12 mouse cellular contexts compared by ENCODE assay signal in genomic region chr17:47484993-47485392, GRCm38 (mm10). TPM values are rescaled to one million over a fixed set of nuclear protein-coding genes. Genes with fewer than 3 reads are reported as not detected.
DNase-seq lines count a peak whose midpoint lies in the region; ATAC-seq and TF ChIP-seq lines count a peak whose summit lies in the region.
"Had no signal": no experiment of that assay in that cellular context is flagged by ENCODE, and none has a peak within 500 bp of the region (broad histone marks: within the 10 kb centered on the region; RNA-seq: fewer than 3 reads in every experiment).

No protein-coding gene starts in this region.

- 0 out of 2 replicates have a peak, but pooled peaks have one; percentile 10 for ATAC-seq in kidney, embryonic 15.5 days (replicated peaks; ENCODE audit: low FRiP score)
- 0 out of 2 replicates have a peak, but pooled peaks have one; percentile 8 for ATAC-seq in common myeloid progenitor, adult 5-6 weeks (replicated peaks; ENCODE audit: low read depth, poor library complexity, severe bottlenecking)
- ATAC-seq in intestine, embryonic 14.5 days (replicated peaks; ENCODE audit: low FRiP score, low TSS enrichment, low read depth), result no peak
- ATAC-seq in liver, embryonic 16.5 days (ENCODE audit: low read depth), result peak; percentile 46

- H3K9me3 ChIP-seq in kidney, embryonic 15.5 days (replicated peaks), result no peaks in the 10 kb centered on the region
- H3K9me3 ChIP-seq in intestine, embryonic 14.5 days (ENCODE audit: control insufficient read depth, low read length), result no peaks in the 10 kb centered on the region
- H3K9me3 ChIP-seq in liver, embryonic 16.5 days (replicated peaks; ENCODE audit: control insufficient read depth, low read length), result no peaks in the 10 kb centered on the region

- no peaks in the 10 kb centered on the region for H3K27me3 ChIP-seq in kidney, embryonic 15.5 days
- H3K27me3 ChIP-seq in intestine, embryonic 14.5 days (replicated peaks; ENCODE audit: control insufficient read depth, insufficient read depth, low read length), result no peaks in the 10 kb centered on the region
- H3K27me3 ChIP-seq in liver, embryonic 16.5 days (ENCODE audit: control insufficient read depth, insufficient read depth, low read depth, low read length), result no peaks in the 10 kb centered on the region
- no peaks in the 10 kb centered on the region for H3K27me3 ChIP-seq in thymus, adult 2 months (ENCODE audit: control insufficient read depth, insufficient read depth, low read length)

- H3K36me3 ChIP-seq in kidney, embryonic 15.5 days, result peaks cover 27% of the 10 kb centered on the region
- peaks cover 23% of the 10 kb centered on the region for H3K36me3 ChIP-seq in intestine, embryonic 14.5 days (ENCODE audit: control insufficient read depth, insufficient read depth, low read length)
- peaks cover 13% of the 10 kb centered on the region; the same call in 1 of the 2 replicates for H3K36me3 ChIP-seq in liver, embryonic 16.5 days (ENCODE audit: control insufficient read depth, insufficient read depth)
- H3K36me3 ChIP-seq in thymus, adult 2 months (ENCODE audit: control insufficient read depth, insufficient read depth, low read length), result peaks cover 15% of the 10 kb centered on the region

- no peak overlapping the region for H3K4me2 ChIP-seq in kidney, embryonic 15.5 days
- no peak overlapping the region for H3K4me2 ChIP-seq in intestine, embryonic 14.5 days (ENCODE audit: low read length)
- H3K4me2 ChIP-seq in liver, embryonic 16.5 days (ENCODE audit: low read depth, low read length), result no peak overlapping the region

- no peak overlapping the region for H3K4me3 ChIP-seq in kidney, embryonic 15.5 days (replicated peaks)
- no peak overlapping the region for H3K4me3 ChIP-seq in intestine, embryonic 14.5 days (ENCODE audit: low read depth, low read length)
- H3K4me3 ChIP-seq in liver, embryonic 16.5 days (ENCODE audit: low read depth, low read length), result no peak overlapping the region
- H3K4me3 ChIP-seq in thymus, adult 2 months (ENCODE audit: control insufficient read depth, insufficient read depth, low read length), result no peak overlapping the region
- H3K4me3 ChIP-seq: erythroblast, embryonic 14.5 days had no signal

- no peak for TF ChIP-seq CTCF in thymus, adult 2 months (IDR thresholded peaks at IDR 0.05; ENCODE audit: borderline replicate concordance, control insufficient read depth, extremely low read depth, insufficient read depth, low read length, poor library complexity)

- no peak for TF ChIP-seq POLR2A in thymus, adult 2 months (IDR thresholded peaks at IDR 0.05; ENCODE audit: control insufficient read depth, extremely low read depth, insufficient read depth, low read length, poor library complexity)

- peak overlapping the region; percentile 85 for H3K27ac ChIP-seq in kidney, embryonic 15.5 days
- peak overlapping the region; percentile 76 for H3K27ac ChIP-seq in intestine, embryonic 14.5 days (ENCODE audit: low read depth)
- peak overlapping the region; percentile 42; the same call in 1 of the 2 replicates for H3K27ac ChIP-seq in liver, embryonic 16.5 days (ENCODE audit: low read length)
- H3K27ac ChIP-seq in thymus, adult 2 months (ENCODE audit: control insufficient read depth, insufficient read depth, low read length), result no peak overlapping the region

- H3K9ac ChIP-seq in kidney, embryonic 15.5 days, result no peak overlapping the region
- H3K9ac ChIP-seq in intestine, embryonic 14.5 days (ENCODE audit: low read length), result no peak overlapping the region
- H3K9ac ChIP-seq in liver, embryonic 16.5 days (ENCODE audit: low read depth, low read length), result 0 out of 2 replicates have a peak overlapping the region, but pooled peaks have one; percentile 11

- WGBS in kidney, embryonic 15.5 days, result 0% methylated on average over 3 of the region's 3 CpGs
- 3% methylated on average over 3 of the region's 3 CpGs for WGBS in intestine, embryonic 14.5 days
- 4% methylated on average over 3 of the region's 3 CpGs for WGBS in liver, embryonic 16.5 days (ENCODE audit: insufficient replicate concordance)
- WGBS in thymus, adult 2 months, result 54% methylated on average over 3 of the region's 3 CpGs

- DNase-seq in kidney, adult 8-10 months, result no peak
- DNase-seq in intestine, embryonic 14.5 days (ENCODE audit: low spot score), result peak; percentile 59
- no peak for DNase-seq in yolk sac, embryonic 10.5 days (ENCODE audit: low spot score)
- no peak for DNase-seq in right cerebral cortex, postnatal 25 days
- no peak for DNase-seq in thymus, adult 2 months
- DNase-seq: adrenal gland, adult 2 months; cerebellum, adult 8-10 months; gastrocnemius, postnatal 14 days had no signal

- peaks cover 24% of the 10 kb centered on the region for H3K4me1 ChIP-seq in kidney, embryonic 15.5 days
- H3K4me1 ChIP-seq in intestine, embryonic 14.5 days (replicated peaks; ENCODE audit: control insufficient read depth, insufficient read depth, low read length), result peaks cover 17% of the 10 kb centered on the region
- peaks cover 15% of the 10 kb centered on the region for H3K4me1 ChIP-seq in liver, embryonic 16.5 days (ENCODE audit: control insufficient read depth, low read depth, low read length)
- peaks cover 20% of the 10 kb centered on the region for H3K4me1 ChIP-seq in thymus, adult 2 months (replicated peaks; ENCODE audit: control insufficient read depth, insufficient read depth, low read length)

RNA-seq across cellular contexts. Expression of gene Taf8, which starts 17.1 kb away (rescaled TPM):
- 32.2 and 37.0 TPM in 2 replicates for polyA plus RNA-seq in kidney, embryonic 15.5 days (2015; fragmentation: Nextera tagmentation; extraction: Ambion mirVana)
- 45.2 and 64.5 TPM in 2 replicates for total RNA-seq in common myeloid progenitor, adult 5-6 weeks (2017)
- polyA plus RNA-seq in intestine, embryonic 14.5 days (2014; fragmentation: Nextera tagmentation; extraction: Ambion mirVana), result 21.5 and 25.0 TPM in 2 replicates
- polyA plus RNA-seq in liver, embryonic 16.5 days (2015; fragmentation: Nextera tagmentation; extraction: Ambion mirVana), result 14.2 and 14.3 TPM in 2 replicates
- polyA plus RNA-seq in thymus, adult 2 months (2012; rRNA removed), result 68.2 and 74.3 TPM in 2 replicates

RNA-seq across cellular contexts. Expression of gene Ccnd3, which starts 19.9 kb away (rescaled TPM):
- 272 and 294 TPM in 2 replicates for polyA plus RNA-seq in kidney, embryonic 15.5 days (2015; fragmentation: Nextera tagmentation; extraction: Ambion mirVana)
- total RNA-seq in common myeloid progenitor, adult 5-6 weeks (2017), result 45.1 and 61.9 TPM in 2 replicates
- polyA plus RNA-seq in intestine, embryonic 14.5 days (2014; fragmentation: Nextera tagmentation; extraction: Ambion mirVana), result 450 and 457 TPM in 2 replicates
- polyA plus RNA-seq in liver, embryonic 16.5 days (2015; fragmentation: Nextera tagmentation; extraction: Ambion mirVana), result 300 and 331 TPM in 2 replicates
- polyA plus RNA-seq in thymus, adult 2 months (2012; rRNA removed), result 1,622 and 2,069 TPM in 2 replicates

RNA-seq across cellular contexts. Expression of gene 1700001C19Rik, which starts 47.8 kb away (rescaled TPM):
- 0.26 and 0.46 TPM in 2 replicates for polyA plus RNA-seq in kidney, embryonic 15.5 days (2015; fragmentation: Nextera tagmentation; extraction: Ambion mirVana)
- total RNA-seq in common myeloid progenitor, adult 5-6 weeks (2017), result 1.2 TPM in 1 of 2 replicates, not detected in the other
- polyA plus RNA-seq in intestine, embryonic 14.5 days (2014; fragmentation: Nextera tagmentation; extraction: Ambion mirVana), result 0.22 and 0.24 TPM in 2 replicates
- polyA plus RNA-seq in liver, embryonic 16.5 days (2015; fragmentation: Nextera tagmentation; extraction: Ambion mirVana), result 1.7 and 2.3 TPM in 2 replicates
- 0.11 and 0.26 TPM in 2 replicates for polyA plus RNA-seq in thymus, adult 2 months (2012; rRNA removed)
- total RNA-seq: adrenal gland, adult 2 months; gastrocnemius, postnatal 14 days had no signal
- polyA plus RNA-seq: erythroblast, embryonic 14.5 days had no signal

RNA-seq across cellular contexts. Expression of gene AI661453, which starts 48.6 kb away (rescaled TPM):
- polyA plus RNA-seq in kidney, embryonic 15.5 days (2015; fragmentation: Nextera tagmentation; extraction: Ambion mirVana), result 1.7 and 2.1 TPM in 2 replicates
- 0.39 and 0.87 TPM in 2 replicates for total RNA-seq in common myeloid progenitor, adult 5-6 weeks (2017)
- polyA plus RNA-seq in intestine, embryonic 14.5 days (2014; fragmentation: Nextera tagmentation; extraction: Ambion mirVana), result 3.4 and 4.4 TPM in 2 replicates
- polyA plus RNA-seq in liver, embryonic 16.5 days (2015; fragmentation: Nextera tagmentation; extraction: Ambion mirVana), result 0.60 and 0.77 TPM in 2 replicates
- 1.0 and 1.6 TPM in 2 replicates for polyA plus RNA-seq in thymus, adult 2 months (2012; rRNA removed)
- polyA plus RNA-seq: erythroblast, embryonic 14.5 days had no signal
